Mouse (Mus musculus): Measurements from ENCODE around the gene H2afz. TPM values are rescaled to one million over a fixed set of nuclear protein-coding genes. Genes with fewer than 3 reads are reported as not detected.

The H2afz gene
- 370 TPM for polyA plus RNA-seq (2014; fragmentation: Illumina TruSeq; extraction: RNeasy Lipid Tissue Mini Kit (QIAGEN cat#74804); ENCODE audit: low read depth, low replicate concordance)

GRCm38 (mm10) chr3:137864124-137864987 is at the start of gene H2afz:
H2afz (plus strand) TSS chr3:137864487.

GRCm38 (mm10) chr3:137867437-137868093 is 3.3 kb downstream of the H2afz start, which contains the start of gene Dnajb14:
Dnajb14 (plus strand) TSS chr3:137867675.

Other genes with a start within 250 kb of the H2afz start
- gene Ddit4l, start 242.9 kb upstream of the H2afz start, polyA plus RNA-seq (2014; fragmentation: Illumina TruSeq; extraction: RNeasy Lipid Tissue Mini Kit (QIAGEN cat#74804); ENCODE audit: low read depth, low replicate concordance), result 26.6 TPM
- gene Gm21962, start 193.0 kb upstream of the H2afz start, polyA plus RNA-seq (2014; fragmentation: Illumina TruSeq; extraction: RNeasy Lipid Tissue Mini Kit (QIAGEN cat#74804); ENCODE audit: low read depth, low replicate concordance), result not detected
- 33.2 TPM for gene Dnajb14, start 3.2 kb downstream of the H2afz start, polyA plus RNA-seq (2014; fragmentation: Illumina TruSeq; extraction: RNeasy Lipid Tissue Mini Kit (QIAGEN cat#74804); ENCODE audit: low read depth, low replicate concordance)
- gene Lamtor3, start 54.0 kb downstream of the H2afz start, polyA plus RNA-seq (2014; fragmentation: Illumina TruSeq; extraction: RNeasy Lipid Tissue Mini Kit (QIAGEN cat#74804); ENCODE audit: low read depth, low replicate concordance), result 57.6 TPM
- gene Dapp1, start 117.1 kb downstream of the H2afz start, polyA plus RNA-seq (2014; fragmentation: Illumina TruSeq; extraction: RNeasy Lipid Tissue Mini Kit (QIAGEN cat#74804); ENCODE audit: low read depth, low replicate concordance), result 3.4 TPM
- gene 1110002E22Rik, start 200.6 kb downstream of the H2afz start, polyA plus RNA-seq (2014; fragmentation: Illumina TruSeq; extraction: RNeasy Lipid Tissue Mini Kit (QIAGEN cat#74804); ENCODE audit: low read depth, low replicate concordance), result not detected
- gene Gm5105, start 202.9 kb downstream of the H2afz start, polyA plus RNA-seq (2014; fragmentation: Illumina TruSeq; extraction: RNeasy Lipid Tissue Mini Kit (QIAGEN cat#74804); ENCODE audit: low read depth, low replicate concordance), result not detected

Measured in kidney, adult 10 weeks (tissue).